Comparison of ENCODE assay signal across 15 mouse cellular contexts in genomic region chr16:55663946-55664345, GRCm38 (mm10).
DNase-seq lines count a peak whose midpoint lies in the region; ATAC-seq and TF ChIP-seq lines count a peak whose summit lies in the region.
"Had no signal": no experiment of that assay in that cellular context is flagged by ENCODE, and none has a peak within 500 bp of the region (broad histone marks: within the 10 kb centered on the region; RNA-seq: fewer than 3 reads in every experiment).

No protein-coding gene starts in this region.

- no peaks in the 10 kb centered on the region for H3K4me1 ChIP-seq in lung, postnatal 0 days (ENCODE audit: insufficient read depth, low read depth, low read length)
- H3K4me1 ChIP-seq in lung, adult 2 months (ENCODE audit: control insufficient read depth, insufficient read depth, low read length): no peaks in the 10 kb centered on the region
- H3K4me1 ChIP-seq: hindbrain, embryonic 13.5 days; liver, embryonic 12.5 days had no signal

- H3K27me3 ChIP-seq in lung, postnatal 0 days (replicated peaks; ENCODE audit: insufficient read depth, low read length): no peaks in the 10 kb centered on the region
- H3K27me3 ChIP-seq: hindbrain, embryonic 13.5 days; liver, embryonic 12.5 days had no signal

- TF ChIP-seq CTCF in lung, postnatal 0 days (IDR thresholded peaks at IDR 0.05): no peak
- no peak for TF ChIP-seq CTCF in lung, adult 2 months (IDR thresholded peaks at IDR 0.05; ENCODE audit: insufficient read depth, low read length)

- H3K9ac ChIP-seq in lung, postnatal 0 days (replicated peaks; ENCODE audit: low read depth): no peak overlapping the region
- H3K9ac ChIP-seq: hindbrain, embryonic 13.5 days; liver, embryonic 12.5 days had no signal

- H3K4me3 ChIP-seq in lung, postnatal 0 days (ENCODE audit: low read depth, low read length): no peak overlapping the region
- H3K4me3 ChIP-seq in lung, adult 2 months (replicated peaks; ENCODE audit: extremely low read depth, low read depth, low read length): no peak overlapping the region
- H3K4me3 ChIP-seq: hindbrain, embryonic 13.5 days; liver, embryonic 12.5 days had no signal

- no peaks in the 10 kb centered on the region for H3K36me3 ChIP-seq in lung, postnatal 0 days (ENCODE audit: insufficient read depth, low read length)
- H3K36me3 ChIP-seq: hindbrain, embryonic 13.5 days; liver, embryonic 12.5 days had no signal

- no peaks in the 10 kb centered on the region for H3K9me3 ChIP-seq in lung, postnatal 0 days (ENCODE audit: low read length)
- H3K9me3 ChIP-seq: hindbrain, embryonic 13.5 days; liver, embryonic 12.5 days had no signal

- peak; percentile 19 for DNase-seq in heart, adult 8-10 months (ENCODE audit: low spot score)
- no peak for DNase-seq in heart, postnatal 10 days
- DNase-seq in lung, postnatal 0 days (ENCODE audit: low spot score): peak; percentile 56
- no peak for DNase-seq in lung, adult 2 months
- DNase-seq in B cell, adult 2 months: no peak
- no peak for DNase-seq in thymus, postnatal 10 days (ENCODE audit: low spot score in 2 of 2)
- DNase-seq: cerebellum, adult 11-12 months; kidney, postnatal 4 days; retina, postnatal 1 day; spleen, adult 18-20 months had no signal

- intact Hi-C loops in heart, postnatal 10 days (cut with DNase I): no loop called here

- 73% methylated on average over 1 of the region's 1 CpGs for WGBS in lung, postnatal 0 days
- 78% methylated on average over 1 of the region's 1 CpGs for WGBS in lung, adult 2 months

- no peak for TF ChIP-seq EP300 in lung, postnatal 0 days (IDR thresholded peaks at IDR 0.05)

- no peak overlapping the region for H3K4me2 ChIP-seq in lung, postnatal 0 days (replicated peaks; ENCODE audit: low read depth, low read length)
- H3K4me2 ChIP-seq: hindbrain, embryonic 13.5 days; liver, embryonic 12.5 days had no signal

- ATAC-seq in lung, postnatal 0 days: peak; percentile 59
- peak; percentile 59 to 60 for ATAC-seq in hematopoietic stem cell, adult 5-6 weeks (replicated peaks in 1 of 2; ENCODE audit: insufficient read depth in 1 of 2, low FRiP score in 2 of 2, low TSS enrichment in 1 of 2, low read depth in 1 of 2, poor library complexity in 2 of 2, severe bottlenecking in 2 of 2)
- ATAC-seq: CD4-positive, CD25-positive, alpha-beta regulatory T cell, adult 4 months; intestine, postnatal 0 days; liver, embryonic 12.5 days had no signal

- no peak for TF ChIP-seq POLR2A in lung, adult 2 months (IDR thresholded peaks at IDR 0.05; ENCODE audit: borderline replicate concordance, extremely low read depth, low read depth, low read length)

- no peak overlapping the region for H3K27ac ChIP-seq in lung, postnatal 0 days (ENCODE audit: low read length)
- H3K27ac ChIP-seq: hindbrain, embryonic 13.5 days; liver, embryonic 12.5 days had no signal

Comparison
In these comparisons a context has a peak if more than half of its experiments do, and no peak if none do; other contexts are left out.
1. DNase-seq: peak in heart, adult 8-10 months (single experiment) and lung, postnatal 0 days (single experiment); none in heart, postnatal 10 days (0 of 2), lung, adult 2 months (single experiment), B cell, adult 2 months (0 of 2) and thymus, postnatal 10 days (0 of 2).